Mouse (Mus musculus) stomach, postnatal 0 days (tissue): ENCODE data around the gene Olfr373. TPM values are rescaled to one million over a fixed set of nuclear protein-coding genes. Genes with fewer than 3 reads are reported as not detected.

Experiments used
- ATAC-seq: fragments of 200-750 bp; cut with Nextera tagmentation; 2 replicates; pipeline ENCODE4 v1.8.0; 2017; ENCODE audit not compliant: low FRiP score, low TSS enrichment
- DNase-seq: peaks from one replicate; pipeline ENCODE4 v3.0.0-alpha.2; 2016; ENCODE audit warnings: low spot score
- H3K27ac ChIP-seq: fragments of 300-500 bp; sonication (generic); replicated peaks from 2 replicates; pipeline ENCODE4 v1.5.1; 2014; ENCODE audit warnings: mild to moderate bottlenecking, control low read depth
- H3K27me3 ChIP-seq: fragments of 300-500 bp; sonication (generic); 2 replicates; pipeline ENCODE4 v1.6.1; 2014; ENCODE audit warnings: low read length; ENCODE audit not compliant: control insufficient read depth, insufficient read depth
- H3K36me3 ChIP-seq: fragments of 300-500 bp; sonication (generic); 2 replicates; pipeline ENCODE4 v1.6.1; 2014; ENCODE audit warnings: low read length, mixed read lengths; ENCODE audit not compliant: control insufficient read depth, insufficient read depth
- H3K4me1 ChIP-seq: fragments of 300-500 bp; sonication (generic); replicated peaks from 2 replicates; pipeline ENCODE4 v1.6.1; 2014; ENCODE audit warnings: antibody characterized with exemption; ENCODE audit not compliant: control insufficient read depth, insufficient read depth
- H3K4me2 ChIP-seq: fragments of 300-500 bp; sonication (generic); replicated peaks from 2 replicates; pipeline ENCODE4 v1.6.1; 2014; ENCODE audit warnings: low read depth, mild to moderate bottlenecking, control low read depth, moderate library complexity
- H3K4me3 ChIP-seq: fragments of 300-500 bp; sonication (generic); 2 replicates; pipeline ENCODE4 v1.5.1; 2014; ENCODE audit warnings: low read depth, low read length, control low read depth
- H3K9ac ChIP-seq: fragments of 300-500 bp; sonication (generic); 2 replicates; pipeline ENCODE4 v1.6.1; 2014; ENCODE audit warnings: mild to moderate bottlenecking, low read length, control low read depth, mixed read lengths
- H3K9me3 ChIP-seq: fragments of 300-500 bp; sonication (generic); 2 replicates; pipeline ENCODE4 v1.6.1; 2016; ENCODE audit warnings: low read length; ENCODE audit not compliant: control insufficient read depth
- CTCF ChIP-seq: IDR thresholded peaks from 2 replicates; pipeline ENCODE4 v1.5.1; 2016; ENCODE audit warnings: antibody characterized with exemption, low read depth, mild to moderate bottlenecking, moderate library complexity
- EP300 ChIP-seq: optimal IDR thresholded peaks from 2 replicates; pipeline ENCODE3; 2016; ENCODE audit warnings: antibody characterized with exemption
- WGBS: fragments of 180-500 bp; shearing (Covaris S2); extraction: QIAGEN DNeasy Blood & Tissue Kit; methylation state at CpG from one replicate; pipeline ENCODE4 v1.1.7; 2014; 5-methylcytosine and 5-hydroxymethylcytosine counted together
- polyA plus RNA-seq: library from polyadenylated mRNA; unstranded; fragments of >200 nt; fragmentation: Nextera tagmentation; extraction: Ambion mirVana; gene quantifications from 2 replicates; pipeline ENCODE4 v1.2.1, GENCODE M21; 2015

Olfr373 gene
- polyA plus RNA-seq, 1 experiment from 2014 or later, result not detected

DNA sequence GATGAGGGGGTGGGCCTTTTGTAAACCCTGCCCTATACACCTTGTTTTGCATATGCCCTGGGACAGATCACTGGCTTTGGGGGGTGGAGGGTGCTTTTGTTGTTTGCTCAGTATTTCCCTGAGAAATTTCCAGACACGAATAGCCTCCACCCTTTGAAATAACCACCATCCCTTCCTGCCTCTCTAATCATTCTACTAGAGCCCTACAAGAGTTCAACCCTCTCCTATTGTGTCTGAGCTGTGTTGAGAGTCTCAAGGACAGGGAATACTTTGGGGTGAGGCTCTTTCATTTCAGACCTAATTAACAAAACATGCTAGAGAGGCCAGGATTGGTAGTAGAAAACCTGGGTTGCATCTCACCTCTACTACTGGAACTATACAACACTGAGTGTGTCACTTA lies 66.1 kb downstream of the Olfr373 start:
- Histone ChIP-seq H3K9ac (no peak overlapping the region), H3K4me2 (no peak overlapping the region), H3K27ac (no peak overlapping the region), H3K27me3 (no peaks in the 10 kb centered on the region), H3K9me3 (no peaks in the 10 kb centered on the region), H3K4me1 (peaks cover 3% of the 10 kb centered on the region; the same call in 1 of the 2 replicates), H3K4me3 (no peak overlapping the region), H3K36me3 (peaks cover 52% of the 10 kb centered on the region)
- DNase-seq (no peak), ATAC-seq (no peak)
- WGBS, result 57% methylated on average over 1 of the region's 1 CpGs
- no peak for TF ChIP-seq EP300
- TF ChIP-seq CTCF, result no peak

- ATAC-seq, result no peak
- Histone ChIP-seq H3K9me3 (no peaks in the 10 kb centered on the region), H3K4me1 (peaks cover 2% of the 10 kb centered on the region; the same call in 1 of the 2 replicates), H3K9ac (no peak overlapping the region), H3K27me3 (no peaks in the 10 kb centered on the region), H3K4me3 (no peak overlapping the region), H3K27ac (no peak overlapping the region), H3K4me2 (no peak overlapping the region), H3K36me3 (peaks cover 33% of the 10 kb centered on the region)
- WGBS, result 83% methylated on average over 3 of the region's 3 CpGs
- DNase-seq, result no peak
- TF ChIP-seq CTCF, result no peak
- TF ChIP-seq EP300, result no peak
Observed at GRCm38 (mm10) chr8:72151418-72152078, 68.6 kb downstream of the Olfr373 start.

Other genes with a start within 250 kb of the Olfr373 start
- 2.7 and 2.8 TPM in 2 replicates for gene Zfp709, start 201.2 kb upstream of the Olfr373 start, polyA plus RNA-seq
- gene Zfp882, start 174.6 kb upstream of the Olfr373 start, polyA plus RNA-seq, result 1.3 and 1.5 TPM in 2 replicates
- 11.7 and 12.5 TPM in 2 replicates for gene Zfp617, start 174.5 kb upstream of the Olfr373 start, polyA plus RNA-seq
- 11.2 and 11.8 TPM in 2 replicates for gene Zfp961, start 132.1 kb upstream of the Olfr373 start, polyA plus RNA-seq
- gene Cyp4f18, start 73.6 kb upstream of the Olfr373 start, polyA plus RNA-seq, result 1.3 and 1.4 TPM in 2 replicates
- not detected in 2 replicates for gene Olfr372, start 42.0 kb upstream of the Olfr373 start, polyA plus RNA-seq
- 0.06 TPM in 1 of 2 replicates, not detected in the other for gene Olfr374, start 23.9 kb downstream of the Olfr373 start, polyA plus RNA-seq
- 330 and 364 TPM in 2 replicates for gene Tpm4, start 51.8 kb downstream of the Olfr373 start, polyA plus RNA-seq
- 84.0 and 88.6 TPM in 2 replicates for gene Rab8a, start 78.0 kb downstream of the Olfr373 start, polyA plus RNA-seq
- gene Hsh2d, start 106.5 kb downstream of the Olfr373 start, polyA plus RNA-seq, result 3.9 TPM in 2 replicates
- 0.45 and 0.79 TPM in 2 replicates for gene Cib3, start 129.7 kb downstream of the Olfr373 start, polyA plus RNA-seq
- gene Gm11034, start 130.5 kb downstream of the Olfr373 start, polyA plus RNA-seq, result not detected in 2 replicates
- gene Fam32a, start 136.6 kb downstream of the Olfr373 start, polyA plus RNA-seq, result 53.8 and 57.4 TPM in 2 replicates
- gene Ap1m1, start 156.8 kb downstream of the Olfr373 start, polyA plus RNA-seq, result 38.2 and 42.0 TPM in 2 replicates
- gene Gm10282, start 222.1 kb downstream of the Olfr373 start, polyA plus RNA-seq, result 9.6 and 9.9 TPM in 2 replicates
- gene Klf2, start 235.9 kb downstream of the Olfr373 start, polyA plus RNA-seq, result 9.5 and 11.1 TPM in 2 replicates